Mouse (Mus musculus) adrenal gland, postnatal 25 days (tissue): ENCODE measurements around the gene Prdm11. TPM values are rescaled to one million over a fixed set of nuclear protein-coding genes. Genes with fewer than 3 reads are reported as not detected.

Experiments
- DNase-seq: peaks from one replicate; pipeline ENCODE4 v3.0.0; 2021; ENCODE audit warnings: mixed read lengths
- total RNA-seq: library from RNA; stranded (reverse); gene quantifications from 2 replicates; pipeline ENCODE4 v1.2.3, GENCODE M21; 2021

Gene Prdm11
- total RNA-seq, 1 experiment from 2014 or later, result 63.1 TPM

- DNase-seq, result no peak
Measured at GRCm38 (mm10) chr2:93011465-93011864, 34.5 kb downstream of the Prdm11 start.

- DNase-seq, result no peak
Measured at GRCm38 (mm10) chr2:93007967-93008685, 37.8 kb downstream of the Prdm11 start.

GRCm38 (mm10) chr2:93005028-93005427, 40.9 kb downstream of the Prdm11 start:
- no peak for DNase-seq

- no peak for DNase-seq
Measured at GRCm38 (mm10) chr2:92991976-92992375, 54.0 kb downstream of the Prdm11 start.

- no peak for DNase-seq
Measured at GRCm38 (mm10) chr2:92989593-92989992, 56.4 kb downstream of the Prdm11 start.

- peak; percentile 59 for DNase-seq
Measured at GRCm38 (mm10) chr2:92987901-92988631, 57.9 kb downstream of the Prdm11 start.

- no peak for DNase-seq
Measured at GRCm38 (mm10) chr2:92987108-92987618, 58.8 kb downstream of the Prdm11 start.

- DNase-seq, result no peak
Measured at GRCm38 (mm10) chr2:92985600-92985999, 60.4 kb downstream of the Prdm11 start.

- peak; percentile 32 for DNase-seq
Measured at GRCm38 (mm10) chr2:92985171-92985570, 60.8 kb downstream of the Prdm11 start.

- DNase-seq, result no peak
Measured at GRCm38 (mm10) chr2:92984321-92985108, 61.5 kb downstream of the Prdm11 start.

GRCm38 (mm10) chr2:92983273-92983620, 62.7 kb downstream of the Prdm11 start:
- no peak for DNase-seq

GRCm38 (mm10) chr2:92982591-92983272, 63.2 kb downstream of the Prdm11 start:
- DNase-seq, result no peak

GRCm38 (mm10) chr2:92980165-92980564, 65.8 kb downstream of the Prdm11 start:
- no peak for DNase-seq

GRCm38 (mm10) chr2:92975031-92975790, 70.8 kb downstream of the Prdm11 start:
- DNase-seq, result peak; percentile 40

GRCm38 (mm10) chr2:92973646-92974045, 72.3 kb downstream of the Prdm11 start:
- DNase-seq, result no peak

- DNase-seq, result no peak
Measured at GRCm38 (mm10) chr2:92972071-92972470, 73.9 kb downstream of the Prdm11 start.

- no peak for DNase-seq
Measured at GRCm38 (mm10) chr2:92971536-92971935, 74.4 kb downstream of the Prdm11 start.

- no peak for DNase-seq
Measured at GRCm38 (mm10) chr2:92971069-92971468, 74.9 kb downstream of the Prdm11 start.

- DNase-seq, result no peak
Measured at GRCm38 (mm10) chr2:92967839-92968166, 78.2 kb downstream of the Prdm11 start.

- no peak for DNase-seq
Measured at GRCm38 (mm10) chr2:92967032-92967838, 78.7 kb downstream of the Prdm11 start.

GRCm38 (mm10) chr2:92966257-92966656, 79.7 kb downstream of the Prdm11 start:
- no peak for DNase-seq
